Mouse (Mus musculus) hindbrain, postnatal 0 days (tissue): ENCODE data around the gene Maff. TPM values are rescaled to one million over a fixed set of nuclear protein-coding genes. Genes with fewer than 3 reads are reported as not detected.

Experiments used
- ATAC-seq: fragments of 200-750 bp; cut with Nextera tagmentation; 2 replicates; pipeline ENCODE4 v1.8.0; 2017; ENCODE audit warnings: mild to moderate bottlenecking, moderate TSS enrichment, moderate library complexity
- DNase-seq: peaks from one replicate; pipeline ENCODE4 v3.0.0-alpha.2; 2015; ENCODE audit warnings: low spot score
- H3K27ac ChIP-seq: fragments of 300-500 bp; sonication (generic); 2 replicates; pipeline ENCODE4 v1.5.1; 2014; ENCODE audit warnings: mild to moderate bottlenecking
- H3K27me3 ChIP-seq: fragments of 300-500 bp; sonication (generic); 2 replicates; pipeline ENCODE4 v1.6.1; 2014; ENCODE audit warnings: low read length, mixed read lengths; ENCODE audit not compliant: insufficient read depth
- H3K36me3 ChIP-seq: fragments of 300-500 bp; sonication (generic); 2 replicates; pipeline ENCODE4 v1.6.1; 2014; ENCODE audit warnings: low read length, mixed read lengths; ENCODE audit not compliant: insufficient read depth
- H3K4me1 ChIP-seq: fragments of 300-500 bp; sonication (generic); 2 replicates; pipeline ENCODE4 v1.6.1; 2014; ENCODE audit warnings: antibody characterized with exemption, low read length, mixed read lengths; ENCODE audit not compliant: insufficient read depth
- H3K4me2 ChIP-seq: fragments of 300-500 bp; sonication (generic); 2 replicates; pipeline ENCODE4 v1.6.1; 2014; ENCODE audit warnings: low read depth, mild to moderate bottlenecking, low read length, moderate library complexity, mixed read lengths
- H3K4me3 ChIP-seq: fragments of 300-500 bp; sonication (generic); 2 replicates; pipeline ENCODE4 v1.5.1; 2014; ENCODE audit warnings: low read length
- H3K9ac ChIP-seq: fragments of 300-500 bp; sonication (generic); replicated peaks from 2 replicates; pipeline ENCODE4 v1.6.1; 2014; ENCODE audit warnings: mild to moderate bottlenecking, low read length, moderate library complexity, mixed read lengths
- H3K9me3 ChIP-seq: fragments of 300-500 bp; sonication (generic); 2 replicates; pipeline ENCODE4 v1.6.1; 2016; ENCODE audit warnings: low read length, mixed read lengths
- CTCF ChIP-seq: IDR thresholded peaks from 2 replicates; pipeline ENCODE4 v1.5.1; 2016; ENCODE audit warnings: antibody characterized with exemption, control low read depth, low read depth
- WGBS: fragments of 180-500 bp; shearing (Covaris S2); extraction: QIAGEN DNeasy Blood & Tissue Kit; methylation state at CpG from one replicate; pipeline ENCODE4 v1.1.7; 2014; 5-methylcytosine and 5-hydroxymethylcytosine counted together
- polyA plus RNA-seq: library from polyadenylated mRNA; unstranded; fragments of >200 nt; fragmentation: Nextera tagmentation; extraction: Ambion mirVana; gene quantifications from 2 replicates; pipeline ENCODE4 v1.2.1, GENCODE M21; 2015
- total RNA-seq: library from RNA; depleted of rRNA; stranded (reverse); fragments of >200 nt; gene quantifications from 2 replicates; pipeline ENCODE4 v1.2.3, GENCODE M21; 2014

Gene Maff
- total and polyA plus RNA-seq, 2 experiments from 2014 or later = 1.7 to 5.4 TPM

DNA sequence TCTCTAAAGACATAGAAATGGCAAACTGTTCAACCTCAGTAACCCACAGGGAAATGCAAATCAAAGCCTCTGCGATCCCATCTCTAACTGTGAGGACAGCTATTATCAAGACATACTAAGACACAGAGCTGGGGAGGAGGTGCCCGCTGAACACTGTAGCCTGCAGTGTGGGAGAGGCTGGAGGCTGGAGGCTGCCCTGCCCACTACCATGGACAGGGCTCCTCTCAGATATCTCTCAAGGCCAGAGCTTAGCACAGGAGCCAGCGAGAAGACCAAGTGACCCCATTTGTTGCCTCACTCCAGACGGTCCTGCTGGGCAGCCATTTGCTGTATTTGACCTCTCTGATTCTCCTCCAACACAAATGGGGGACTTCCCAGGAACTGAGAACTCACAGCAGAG, 38.6 kb upstream of the Maff start:
- no peak for TF ChIP-seq CTCF
- no peaks in the 10 kb centered on the region for H3K36me3 ChIP-seq

DNA sequence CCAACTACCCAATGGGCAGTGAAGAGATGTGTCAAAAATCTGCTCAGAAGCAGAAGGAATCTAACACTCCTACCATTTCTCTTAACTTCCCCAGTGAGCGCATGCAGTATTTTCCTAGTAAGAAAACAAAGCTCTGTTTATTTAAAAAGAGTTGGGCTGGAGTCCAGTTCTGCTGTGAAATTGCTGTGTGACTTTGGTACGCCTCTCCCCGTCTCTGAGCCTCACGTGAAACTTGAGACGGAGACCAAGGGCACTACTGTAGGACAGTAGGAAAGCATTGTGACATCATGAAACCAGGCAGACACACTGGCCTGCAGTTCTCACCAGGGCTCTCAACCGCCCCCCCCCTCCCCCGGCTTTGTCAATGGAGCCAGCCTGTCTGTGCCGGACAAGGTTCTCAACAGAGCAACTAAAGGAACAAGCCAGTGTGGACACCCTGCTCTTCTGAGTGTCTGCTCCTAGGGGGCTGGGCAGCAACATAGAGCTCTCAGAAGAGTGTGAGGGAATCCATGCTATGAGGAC, 32.5 kb upstream of the Maff start:
- H3K9me3 ChIP-seq = no peaks in the 10 kb centered on the region
- no peaks in the 10 kb centered on the region for H3K27me3 ChIP-seq
- no peak overlapping the region for H3K27ac ChIP-seq
- no peak overlapping the region for H3K9ac ChIP-seq
- WGBS = 62% methylated on average over 8 of the region's 8 CpGs
- no peaks in the 10 kb centered on the region for H3K36me3 ChIP-seq
- H3K4me2 ChIP-seq = no peak overlapping the region
- DNase-seq (no peak), ATAC-seq (peak; percentile 74; the same call in 1 of the 2 replicates)
- no peak for TF ChIP-seq CTCF
- no peak overlapping the region for H3K4me3 ChIP-seq
- no peaks in the 10 kb centered on the region for H3K4me1 ChIP-seq

More for the DNA sequence above, 38.6 kb upstream of the Maff start:
- DNase-seq = no peak
- H3K9ac ChIP-seq = no peak overlapping the region
- no peak overlapping the region for H3K4me2 ChIP-seq
- no peaks in the 10 kb centered on the region for H3K9me3 ChIP-seq
- 70% methylated on average over 4 of the region's 4 CpGs for WGBS
- H3K27me3 ChIP-seq = no peaks in the 10 kb centered on the region
- H3K4me3 ChIP-seq = no peak overlapping the region
- ATAC-seq = no peak
- no peaks in the 10 kb centered on the region for H3K4me1 ChIP-seq
- H3K27ac ChIP-seq = no peak overlapping the region

DNA sequence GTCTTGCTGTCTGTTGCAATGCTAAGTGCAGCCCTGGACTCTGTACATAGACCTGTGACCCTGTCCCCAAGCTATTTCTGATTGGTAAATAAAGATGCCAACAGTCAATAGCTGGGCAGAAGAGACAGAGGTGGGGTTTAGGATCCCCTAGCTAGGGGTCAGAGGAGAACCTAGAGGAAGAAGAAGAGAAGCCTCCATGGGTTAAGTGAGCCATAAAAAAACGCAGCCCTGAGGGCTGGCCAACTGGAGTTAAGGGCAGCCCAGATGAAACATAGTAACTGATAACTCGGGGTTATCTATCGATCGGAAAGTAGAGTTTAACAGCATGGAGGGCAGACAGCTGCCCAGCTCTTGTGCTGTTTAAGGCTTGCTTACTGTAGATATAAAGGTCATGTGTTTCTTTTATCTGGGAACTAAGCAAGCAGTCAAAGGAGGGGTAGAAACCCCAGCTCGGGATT, 24.7 kb upstream of the Maff start:
- Histone ChIP-seq H3K4me1 (0 out of 2 replicates have a peak, but pooled peaks cover 10% of the 10 kb centered on the region), H3K4me2 (no peak overlapping the region), H3K4me3 (no peak overlapping the region), H3K27ac (no peak overlapping the region), H3K36me3 (no peaks in the 10 kb centered on the region), H3K9ac (no peak overlapping the region), H3K9me3 (no peaks in the 10 kb centered on the region), H3K27me3 (no peaks in the 10 kb centered on the region)
- 86% methylated on average over 5 of the region's 5 CpGs for WGBS
- DNase-seq = no peak
- ATAC-seq = no peak
- TF ChIP-seq CTCF = no peak

DNA sequence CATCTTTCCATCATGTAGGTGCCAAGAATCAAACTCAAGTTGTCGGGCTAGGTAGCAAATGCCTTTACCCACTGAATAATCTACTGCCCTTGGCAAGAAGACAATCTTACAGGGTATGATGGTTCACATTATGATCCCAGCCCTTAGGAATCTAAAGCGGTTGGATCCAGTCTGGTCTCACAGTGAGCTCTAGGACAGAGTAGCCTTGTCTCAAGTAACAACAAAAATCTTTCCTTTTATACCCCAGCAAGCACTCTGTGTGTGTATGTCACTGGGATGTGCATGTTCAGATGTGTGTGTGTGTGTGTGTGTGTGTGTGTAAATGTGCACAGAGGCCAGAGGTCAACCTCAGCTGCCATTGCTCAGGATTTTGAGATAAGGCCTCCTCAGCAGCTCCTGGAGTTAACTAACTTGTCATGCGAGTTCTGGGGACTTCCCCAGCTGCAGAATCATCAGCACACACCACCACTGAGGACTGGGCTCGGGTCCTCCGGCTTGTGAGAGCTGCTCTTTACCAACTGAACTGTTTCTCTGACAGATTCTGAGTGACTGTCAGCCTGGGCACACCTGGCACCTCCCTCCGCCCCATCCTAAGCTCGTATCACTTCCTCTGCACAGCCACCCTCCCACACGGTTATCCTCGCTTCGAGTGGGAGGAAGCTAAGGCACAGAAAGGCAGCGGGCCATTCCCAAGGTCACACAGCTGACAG, 24.0 kb upstream of the Maff start:
- WGBS = 75% methylated on average over 11 of the region's 11 CpGs
- no peak overlapping the region for H3K4me3 ChIP-seq
- ATAC-seq (no peak), DNase-seq (no peak)
- H3K27ac ChIP-seq = no peak overlapping the region
- H3K9me3 ChIP-seq = no peaks in the 10 kb centered on the region
- H3K27me3 ChIP-seq = no peaks in the 10 kb centered on the region
- H3K9ac ChIP-seq = no peak overlapping the region
- no peak for TF ChIP-seq CTCF
- peaks cover 17% of the 10 kb centered on the region for H3K4me1 ChIP-seq
- no peaks in the 10 kb centered on the region for H3K36me3 ChIP-seq
- H3K4me2 ChIP-seq = no peak overlapping the region

DNA sequence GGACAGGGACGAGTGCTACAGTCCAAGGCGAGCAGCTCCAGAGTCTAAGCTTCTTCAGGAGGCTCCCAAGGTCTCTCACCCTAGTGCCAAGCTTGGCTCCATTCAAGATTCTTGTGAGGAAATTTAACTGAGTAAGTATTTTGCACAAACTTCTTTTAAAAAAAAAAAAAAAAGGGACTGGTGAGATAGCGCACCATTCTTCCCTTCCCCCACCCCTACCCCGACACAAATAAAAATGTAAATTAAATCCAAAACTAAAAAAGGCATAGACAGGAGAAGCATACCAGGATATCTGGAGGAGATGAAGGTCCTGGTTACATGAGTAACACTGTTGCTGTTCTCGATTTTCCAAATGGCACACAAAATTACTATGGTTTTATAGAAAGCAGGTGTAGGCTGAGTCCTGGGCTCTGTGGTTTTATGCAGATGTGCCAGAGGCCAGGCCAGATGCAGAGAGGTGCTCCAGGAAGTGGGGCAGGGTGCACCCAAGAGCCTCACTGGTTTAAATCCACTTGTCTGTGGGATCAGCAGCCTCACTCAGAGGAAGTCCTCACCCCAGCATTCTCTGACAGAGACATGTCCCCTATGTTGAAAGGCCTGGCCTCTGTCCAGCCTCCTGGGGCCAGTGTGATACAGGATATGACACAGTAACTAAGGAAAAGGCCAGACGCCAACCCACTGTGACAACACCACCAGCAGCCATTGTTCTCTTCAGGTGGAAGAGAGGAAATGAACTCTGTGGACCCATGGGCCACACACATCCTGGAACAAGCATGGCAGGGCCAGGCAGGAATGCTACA, 23.2 kb upstream of the Maff start:
- DNase-seq (peak; percentile 10), ATAC-seq (no peak)
- Histone ChIP-seq H3K27ac (peak overlapping the region; percentile 46; the same call in 1 of the 2 replicates), H3K4me2 (no peak overlapping the region), H3K27me3 (no peaks in the 10 kb centered on the region), H3K36me3 (no peaks in the 10 kb centered on the region), H3K9me3 (no peaks in the 10 kb centered on the region), H3K4me3 (no peak overlapping the region), H3K4me1 (peaks cover 17% of the 10 kb centered on the region), H3K9ac (no peak overlapping the region)
- 75% methylated on average over 6 of the region's 6 CpGs for WGBS
- TF ChIP-seq CTCF = no peak

DNA sequence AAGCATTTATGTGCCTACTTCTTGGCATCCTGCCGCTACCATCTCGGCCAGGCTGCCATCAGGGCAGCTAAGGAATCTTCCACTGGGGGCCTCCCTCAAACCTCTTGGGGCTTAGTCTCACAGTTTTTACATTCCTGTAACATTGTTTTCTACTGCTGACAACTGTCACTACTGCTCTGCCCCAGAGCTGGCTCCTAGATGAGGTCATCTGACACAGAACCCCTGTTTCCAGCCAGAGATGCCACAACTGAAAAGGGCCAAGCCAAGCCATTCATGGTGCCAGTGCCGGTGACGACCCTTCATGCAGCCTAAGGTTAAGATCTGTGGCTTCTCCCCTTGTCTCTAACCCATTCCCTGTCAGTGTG, 22.6 kb upstream of the Maff start:
- Histone ChIP-seq H3K9ac (no peak overlapping the region), H3K27ac (peak overlapping the region; percentile 46; the same call in 1 of the 2 replicates), H3K4me3 (no peak overlapping the region), H3K4me2 (no peak overlapping the region), H3K36me3 (no peaks in the 10 kb centered on the region), H3K27me3 (no peaks in the 10 kb centered on the region), H3K4me1 (peaks cover 17% of the 10 kb centered on the region), H3K9me3 (no peaks in the 10 kb centered on the region)
- DNase-seq = no peak
- 63% methylated on average over 4 of the region's 4 CpGs for WGBS
- no peak for TF ChIP-seq CTCF
- ATAC-seq = no peak
